Mouse (Mus musculus): Measurements from ENCODE around the gene Lat2.

- TF ChIP-seq CTCF (IDR thresholded peaks at IDR 0.05; ENCODE audit: control insufficient read depth, insufficient read depth, insufficient read length) (no peak), MAX (IDR thresholded peaks at IDR 0.05) (no peak), FOSL1 (IDR thresholded peaks at IDR 0.05; ENCODE audit: insufficient read depth, low read length, poor library complexity, severe bottlenecking) (no peak), USF1 (IDR thresholded peaks at IDR 0.05; ENCODE audit: low read depth) (no peak), MYOG (IDR thresholded peaks at IDR 0.05; ENCODE audit: control insufficient read depth, extremely low read depth, insufficient read length) (no peak), CEBPB (IDR thresholded peaks at IDR 0.05; ENCODE audit: low read depth) (no peak)
Observed at GRCm38 (mm10) chr5:134613727-134614126, 1.1 kb downstream of the Lat2 start.
